Mouse (Mus musculus) CH12.LX (cell line): ENCODE results near the gene Trim44. TPM values are rescaled to one million over a fixed set of nuclear protein-coding genes. Genes with fewer than 3 reads are reported as not detected.

Experiments
- DNase-seq: peaks from one replicate; pipeline ENCODE4 v3.0.0-alpha.2; 2013; ENCODE audit errors: extremely low read depth
- H3K27ac ChIP-seq: 2 replicates; pipeline ENCODE4 v1.5.1; 2012; ENCODE audit warnings: low read depth, mild to moderate bottlenecking, control low read depth, moderate library complexity; ENCODE audit not compliant: insufficient read depth
- H3K27me3 ChIP-seq: replicated peaks from 2 replicates; pipeline ENCODE3; 2012; ENCODE audit warnings: inconsistent platforms
- H3K36me3 ChIP-seq, 2 experiments: replicated peaks in 1 of 2; 2 replicates each; pipeline versions ENCODE3 to v1.6.1; 2012; ENCODE audit warnings: inconsistent platforms in 1 of 2, low read length in 1 of 2, mild to moderate bottlenecking in 1 of 2, mixed read lengths in 1 of 2, moderate library complexity in 1 of 2; ENCODE audit not compliant: control insufficient read depth in 1 of 2, insufficient read depth in 1 of 2
- H3K4me1 ChIP-seq, 2 experiments: 2 replicates each; pipeline ENCODE4 v1.6.1; 2012; ENCODE audit warnings: inconsistent platforms in 1 of 2, moderate library complexity in 1 of 2; ENCODE audit not compliant: insufficient read depth in 2 of 2, control insufficient read depth in 1 of 2
- H3K4me2 ChIP-seq: 2 replicates; pipeline ENCODE4 v1.6.1; 2012; ENCODE audit warnings: low read depth, mild to moderate bottlenecking, control low read depth; ENCODE audit not compliant: poor library complexity, insufficient read depth, severe bottlenecking
- H3K4me3 ChIP-seq, 3 experiments: fragments of 150-350 bp in 1 of 3; sonication (generic) in 1 of 3; replicated peaks in 1 of 3; 2 replicates each; pipeline versions ENCODE3 to v1.5.1; 2011 to 2012; ENCODE audit warnings: low read depth in 2 of 3, low read length in 2 of 3, mild to moderate bottlenecking in 2 of 3, moderate library complexity in 2 of 3, control low read depth in 1 of 3, improper control_type of control experiment in 1 of 3, inconsistent platforms in 1 of 3, mixed read lengths in 1 of 3; ENCODE audit not compliant: poor library complexity in 1 of 3
- H3K79me2 ChIP-seq: replicated peaks from 2 replicates; pipeline ENCODE4 v1.6.1; 2012; ENCODE audit warnings: mild to moderate bottlenecking, moderate library complexity; ENCODE audit not compliant: control insufficient read depth, poor library complexity, insufficient read depth, severe bottlenecking; ENCODE audit errors: extremely low read depth
- H3K9ac ChIP-seq: 2 replicates; pipeline ENCODE4 v1.6.1; 2012; ENCODE audit warnings: low read depth, mild to moderate bottlenecking, control low read depth, moderate library complexity; ENCODE audit not compliant: insufficient read depth
- H3K9me3 ChIP-seq: replicated peaks from 2 replicates; pipeline ENCODE3; 2012; ENCODE audit warnings: low read length, inconsistent platforms, mixed read lengths
- BHLHE40 ChIP-seq: IDR thresholded peaks from 2 replicates; pipeline ENCODE4 v1.6.1; 2011; ENCODE audit warnings: mild to moderate bottlenecking, low read depth, low read length, improper control_type of control experiment
- CHD1 ChIP-seq: IDR thresholded peaks from 2 replicates; pipeline ENCODE4 v1.6.1; 2012; ENCODE audit warnings: low read depth, low read length, improper control_type of control experiment, inconsistent platforms
- CTCF ChIP-seq, 2 experiments: IDR thresholded peaks in 1 of 2; conservative IDR thresholded peaks in 1 of 2; 2 replicates each; pipeline ENCODE4 v1.5.1; 2011 to 2012; ENCODE audit warnings: low read depth in 2 of 2, low read length in 2 of 2, improper control_type of control experiment in 1 of 2, inconsistent platforms in 1 of 2, mild to moderate bottlenecking in 1 of 2, moderate library complexity in 1 of 2
- E2F4 ChIP-seq: IDR thresholded peaks from 2 replicates; pipeline ENCODE4 v1.6.1; 2011; ENCODE audit warnings: low read depth, low read length, improper control_type of control experiment; ENCODE audit not compliant: insufficient replicate concordance
- IRF4 ChIP-seq: IDR thresholded peaks from 2 replicates; pipeline ENCODE4 v1.6.1; 2014; ENCODE audit warnings: low read depth, mild to moderate bottlenecking, inconsistent platforms, low read length, improper control_type of control experiment
- JUN ChIP-seq: IDR thresholded peaks from 2 replicates; pipeline ENCODE4 v1.6.1; 2011; ENCODE audit warnings: low read depth, mild to moderate bottlenecking, low read length, improper control_type of control experiment, moderate library complexity; ENCODE audit not compliant: insufficient read depth
- JUND ChIP-seq: conservative IDR thresholded peaks from 2 replicates; pipeline ENCODE4 v1.6.1; 2011; ENCODE audit warnings: low read depth, low read length, improper control_type of control experiment
- KAT2A ChIP-seq: IDR thresholded peaks from 2 replicates; pipeline ENCODE4 v1.6.1; 2012; ENCODE audit warnings: low read length, improper control_type of control experiment, inconsistent platforms; ENCODE audit not compliant: insufficient replicate concordance
- MAX ChIP-seq: IDR thresholded peaks from 2 replicates; pipeline ENCODE4 v1.6.1; 2011; ENCODE audit warnings: low read length, improper control_type of control experiment
- MAZ ChIP-seq: IDR thresholded peaks from 2 replicates; pipeline ENCODE4 v1.6.1; 2012; ENCODE audit warnings: low read depth, mild to moderate bottlenecking, inconsistent platforms, low read length, improper control_type of control experiment, moderate library complexity
- MXI1 ChIP-seq: IDR thresholded peaks from 2 replicates; pipeline ENCODE4 v1.6.1; 2011; ENCODE audit warnings: mild to moderate bottlenecking, low read depth, low read length, improper control_type of control experiment
- MYC ChIP-seq: IDR thresholded peaks from 2 replicates; pipeline ENCODE4 v1.6.1; 2011; ENCODE audit warnings: low read depth, mild to moderate bottlenecking, improper control_type of control experiment, low read length
- NRF1 ChIP-seq: IDR thresholded peaks from 2 replicates; pipeline ENCODE4 v1.6.1; 2014; ENCODE audit warnings: low read depth, mild to moderate bottlenecking, inconsistent platforms, low read length, improper control_type of control experiment, moderate library complexity
- POLR2AphosphoS2 ChIP-seq: IDR thresholded peaks from 2 replicates; pipeline ENCODE4 v1.6.1; 2011; ENCODE audit warnings: low read depth, low read length, improper control_type of control experiment
- RAD21 ChIP-seq: IDR thresholded peaks from 2 replicates; pipeline ENCODE4 v1.6.1; 2011; ENCODE audit warnings: low read depth, mild to moderate bottlenecking, low read length, improper control_type of control experiment, moderate library complexity
- SIN3A ChIP-seq: IDR thresholded peaks from 2 replicates; pipeline ENCODE4 v1.6.1; 2012; ENCODE audit warnings: low read length, improper control_type of control experiment, inconsistent platforms
- SMC3 ChIP-seq: IDR thresholded peaks from 2 replicates; pipeline ENCODE4 v1.6.1; 2011; ENCODE audit warnings: low read depth, low read length, improper control_type of control experiment
- TCF12 ChIP-seq: IDR thresholded peaks from 2 replicates; pipeline ENCODE4 v1.6.1; 2014; ENCODE audit warnings: low read depth, mild to moderate bottlenecking, inconsistent platforms, low read length, improper control_type of control experiment
- USF2 ChIP-seq: conservative IDR thresholded peaks from 2 replicates; pipeline ENCODE4 v1.6.1; 2011; ENCODE audit warnings: low read depth, low read length, improper control_type of control experiment
- ZC3H11A ChIP-seq: IDR thresholded peaks from 2 replicates; pipeline ENCODE4 v1.6.1; 2012; ENCODE audit warnings: low read depth, mild to moderate bottlenecking, inconsistent platforms, low read length, improper control_type of control experiment
- ZKSCAN1 ChIP-seq: IDR thresholded peaks from 2 replicates; pipeline ENCODE4 v1.6.1; 2012; ENCODE audit warnings: low read depth, inconsistent platforms, low read length, improper control_type of control experiment, borderline replicate concordance
- ZNF384 ChIP-seq: IDR thresholded peaks from 2 replicates; pipeline ENCODE4 v1.6.1; 2012; ENCODE audit warnings: low read depth, low read length, improper control_type of control experiment, inconsistent platforms
- dilution Hi-C: fragments of 300-500 bp; cut with MboI; formaldehyde crosslinking; loops from 2 replicates; pipeline ENCODE4 v1.14.3; 2020; ENCODE audit warnings: low sequenced_read_pairs; ENCODE audit not compliant: extremely low pct_unique_long_range_greater_than_20kb, extremely low pct_ligation_motif_present
- in situ Hi-C: fragments of 300-500 bp; cut with MboI; formaldehyde crosslinking; loops from 3 replicates; pipeline ENCODE4 v1.14.3; 2019; ENCODE audit warnings: low sequenced_read_pairs, low pct_ligation_motif_present, low pct_unique_long_range_greater_than_20kb, mixed read lengths
- polyA plus RNA-seq: library from polyadenylated mRNA; unstranded; fragments of >175 nt; gene quantifications from 2 replicates; pipeline ENCODE4 v1.2.1, GENCODE M21; 2012; ENCODE audit warnings: low read depth; ENCODE audit not compliant: insufficient read length
- total RNA-seq, 2 experiments: library from RNA; depleted of rRNA; stranded (reverse); fragments of 300-350 nt in 1 of 2; fragments of >200 nt in 1 of 2; gene quantifications; 2 replicates each; pipeline ENCODE4 v1.2.3; 2012 to 2014

Trim44 gene
- total and polyA plus RNA-seq, 3 experiments, result 22.7 to 77.5 (median 28.0) TPM

- TF ChIP-seq ZNF384, result no peak
- peak; percentile 80; the same call in 1 of the 2 replicates for TF ChIP-seq MAZ
- no peak for TF ChIP-seq ZC3H11A
- no peak; the same call in 1 of the 2 replicates for TF ChIP-seq SIN3A
- peak; percentile 93 for TF ChIP-seq BHLHE40
- TF ChIP-seq MXI1, result peak; percentile 90
- no peak for TF ChIP-seq ZKSCAN1
- peak; percentile 96 for TF ChIP-seq MAX
- no peak for TF ChIP-seq KAT2A
- TF ChIP-seq NRF1, result peak; percentile 54
- TF ChIP-seq IRF4, result peak; percentile 70
Measured at GRCm38 (mm10) chr2:102400605-102401351, 6.8 kb downstream of the Trim44 start (continued).

DNA sequence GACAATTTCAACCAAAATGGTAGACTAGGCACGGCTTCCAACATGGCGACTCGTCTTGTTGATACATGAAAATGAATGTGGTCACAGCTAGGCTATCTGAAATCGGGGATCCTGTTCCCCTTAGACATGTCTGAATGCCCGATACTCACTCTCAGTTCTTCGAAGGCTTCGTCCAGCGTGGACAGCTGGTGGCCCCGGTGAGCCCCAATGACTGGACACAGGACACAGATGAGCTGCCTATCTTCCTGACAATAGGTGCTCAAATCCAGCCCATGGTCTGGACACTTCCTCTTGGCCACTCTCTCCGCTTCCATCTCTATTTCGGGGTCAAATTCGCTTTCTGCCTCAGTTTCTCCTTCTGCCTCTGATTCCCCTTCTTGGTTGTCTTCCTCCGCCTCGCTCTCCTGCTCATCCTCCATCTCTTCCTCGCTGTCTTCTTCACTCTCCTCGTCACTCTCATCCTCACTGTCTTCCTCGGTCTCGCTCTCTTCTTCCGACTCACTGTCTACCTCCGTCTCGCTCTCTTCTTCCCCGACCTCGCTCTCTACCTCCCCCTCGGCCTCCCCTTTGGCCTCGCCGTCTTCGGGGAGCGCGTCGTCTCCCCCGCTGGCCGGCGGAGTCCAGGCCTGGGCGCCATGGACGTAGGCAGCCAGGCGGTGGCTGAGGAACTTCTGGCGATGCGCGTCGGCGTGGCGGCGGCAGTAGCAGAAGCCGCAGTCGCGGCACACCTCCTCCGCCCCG is 7.6 kb downstream of the Trim44 start:
- H3K27ac ChIP-seq, result peak overlapping the region; percentile 81
- peaks cover 37% of the 10 kb centered on the region for H3K79me2 ChIP-seq
- H3K4me3 ChIP-seq, result peak overlapping the region; percentile 51 to 94 (median 61)
- no peaks in the 10 kb centered on the region for H3K9me3 ChIP-seq
- no peaks in the 10 kb centered on the region for H3K27me3 ChIP-seq
- dilution Hi-C loops, result no loop called here
- in situ Hi-C loops, result no loop called here
- H3K4me1 ChIP-seq, result peaks cover 17 to 31% of the 10 kb centered on the region in 2 experiments
- TF ChIP-seq TCF12, result no peak
- TF ChIP-seq MYC, result 0 out of 2 replicates have a peak, but pooled peaks have one; percentile 16
- 0 out of 2 replicates have a peak, but pooled peaks have one; percentile 13 for TF ChIP-seq MXI1
- H3K9ac ChIP-seq, result peak overlapping the region; percentile 92
- peak overlapping the region; percentile 80 for H3K4me2 ChIP-seq
- peak; percentile 45 for DNase-seq
- peaks cover 0 to 4% of the 10 kb centered on the region in 2 experiments for H3K36me3 ChIP-seq

DNA sequence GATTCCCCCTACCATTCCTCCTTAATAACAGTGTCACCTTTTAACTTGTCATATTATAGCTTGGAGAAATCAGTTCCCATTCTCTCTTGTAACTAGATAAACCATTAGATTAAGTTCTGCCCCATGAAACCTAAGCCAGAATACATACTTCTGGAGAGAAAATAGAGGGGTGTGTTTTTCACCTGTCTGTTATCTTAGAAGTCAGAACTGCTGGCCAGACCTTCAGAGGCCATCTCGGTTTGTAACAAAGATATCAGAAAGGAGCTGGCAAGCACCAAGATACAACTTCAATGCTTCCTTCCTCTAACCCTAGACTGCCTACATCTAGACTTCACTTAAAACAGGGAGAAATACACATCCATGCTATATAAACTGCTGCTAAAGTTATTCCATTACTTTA is 11.1 kb downstream of the Trim44 start:
- in situ Hi-C loops (no loop called here), dilution Hi-C loops (no loop called here)
- peaks cover 14 to 27% of the 10 kb centered on the region in 2 experiments for H3K4me1 ChIP-seq
- peaks cover 0 to 13% of the 10 kb centered on the region in 2 experiments for H3K36me3 ChIP-seq
- no peak overlapping the region for H3K4me2 ChIP-seq
- no peak overlapping the region for H3K4me3 ChIP-seq
- no peak for DNase-seq
- no peak overlapping the region for H3K27ac ChIP-seq
- H3K9ac ChIP-seq, result no peak overlapping the region
- H3K79me2 ChIP-seq, result peaks cover 48% of the 10 kb centered on the region
- no peaks in the 10 kb centered on the region for H3K27me3 ChIP-seq
- no peaks in the 10 kb centered on the region for H3K9me3 ChIP-seq
- no peak for TF ChIP-seq KAT2A
- TF ChIP-seq SMC3, result no peak
- no peak for TF ChIP-seq CHD1
- no peak for TF ChIP-seq ZC3H11A
- TF ChIP-seq CTCF (conservative IDR thresholded peaks at IDR 0.05 in 1 of 2, IDR thresholded peaks at IDR 0.05 in 1 of 2; ENCODE audit: low read depth in 2 of 2, low read length in 2 of 2), result no peak
- TF ChIP-seq MAZ, result no peak
- TF ChIP-seq POLR2AphosphoS2, result no peak
- TF ChIP-seq NRF1, result no peak
- no peak for TF ChIP-seq MAX
- no peak for TF ChIP-seq JUN
- no peak for TF ChIP-seq ZKSCAN1
- TF ChIP-seq RAD21, result no peak
- no peak for TF ChIP-seq E2F4
- no peak for TF ChIP-seq JUND
- TF ChIP-seq USF2, result no peak
- no peak for TF ChIP-seq MYC
- TF ChIP-seq TCF12, result no peak
- no peak for TF ChIP-seq BHLHE40
- TF ChIP-seq, all 38 proteins: peak for 0
